In the genomic region with DNA sequence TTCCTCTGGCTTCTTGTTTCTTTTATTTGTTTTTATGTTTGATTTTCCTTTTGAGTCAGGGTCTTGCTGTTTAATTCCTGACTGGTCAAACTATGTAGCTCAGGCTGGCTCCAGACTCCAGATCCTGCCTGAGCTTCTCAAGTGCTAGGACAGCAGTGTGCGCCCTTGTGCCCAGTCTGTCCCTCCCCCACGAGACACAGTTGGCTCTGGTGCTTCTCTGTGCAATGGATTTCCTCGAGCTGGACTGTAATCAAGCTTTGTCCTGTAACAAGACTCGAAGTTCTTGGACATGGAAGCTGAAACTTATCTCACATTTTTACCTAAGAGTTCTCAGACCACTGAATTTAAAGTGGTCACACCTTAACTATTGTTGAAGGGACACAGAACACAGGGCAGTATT, we compare ENCODE assay signal across 12 mouse cellular contexts.
"Had no signal": no experiment of that assay in that cellular context is flagged by ENCODE, and none has a peak within 500 bp of the region (broad histone marks: within the 10 kb centered on the region; RNA-seq: fewer than 3 reads in every experiment).

No protein-coding gene starts in this region.

- DNase-seq: lung, embryonic 14.5 days; lung, postnatal 10 days; lung, postnatal 4 days; midbrain, embryonic 14.5 days; retina, postnatal 1 day; right cerebral cortex, adult 18-20 months; right cerebral cortex, postnatal 25 days; right cerebral cortex, postnatal 4 days; spleen, adult 18-20 months; thymus, adult 18-20 months; thymus, postnatal 14 days; thymus, postnatal 36 days had no signal
